Mouse (Mus musculus): ENCODE measurements around the gene Zbtb20. TPM values are rescaled to one million over a fixed set of nuclear protein-coding genes. Genes with fewer than 3 reads are reported as not detected.

The Zbtb20 gene
- polyA plus RNA-seq, 1 experiment = 9.6 TPM

DNA sequence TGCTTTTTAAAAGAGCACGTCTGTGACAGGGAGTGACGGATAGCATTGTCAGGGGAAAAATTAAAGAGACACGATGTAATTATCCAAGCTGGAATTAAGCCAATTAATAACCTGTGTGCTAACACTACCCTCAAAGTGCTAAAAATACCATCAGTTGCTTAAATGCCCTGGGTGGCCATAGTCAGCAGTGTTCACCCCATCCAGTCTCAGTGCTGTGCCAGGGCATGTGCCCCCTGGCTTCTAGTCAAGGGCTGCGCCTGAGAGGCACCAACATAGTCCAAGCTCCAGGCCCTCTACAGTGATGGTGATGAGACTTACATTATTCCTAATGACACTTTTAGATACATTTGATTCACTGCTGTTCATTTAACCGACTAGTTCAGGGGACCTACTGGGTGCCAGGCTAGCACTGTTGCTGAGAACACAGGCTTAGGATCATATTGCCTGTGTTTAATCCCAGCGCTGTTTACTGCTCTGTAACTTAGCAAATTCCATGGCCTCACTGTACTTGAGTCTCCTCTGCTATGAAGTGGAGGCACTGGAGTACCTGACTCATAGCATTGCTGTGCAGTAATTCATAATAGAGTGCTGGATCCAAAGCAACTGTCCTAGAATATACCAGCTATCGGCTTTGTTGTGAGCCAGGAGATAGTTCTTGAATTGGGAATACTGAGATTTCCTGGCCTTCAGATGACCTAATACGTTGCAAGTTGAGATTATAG lies 624.6 kb downstream of the Zbtb20 start:
- Histone ChIP-seq H3K27me3 (ENCODE audit: control insufficient read depth, insufficient read depth, low read length) (no peaks in the 10 kb centered on the region; the same call in 1 of the 2 replicates), H3K4me1 (ENCODE audit: control insufficient read depth, insufficient read depth, insufficient read length, low read length) (no peaks in the 10 kb centered on the region), H3K36me3 (ENCODE audit: control insufficient read depth, insufficient read depth, low read length) (no peaks in the 10 kb centered on the region), H3K27ac (ENCODE audit: insufficient read depth, low read depth, low read length) (no peak overlapping the region), H3K4me3 (ENCODE audit: low read depth, low read length) (no peak overlapping the region)
- 79% methylated on average over 8 of the region's 8 CpGs for WGBS
- TF ChIP-seq POLR2A (IDR thresholded peaks at IDR 0.05; ENCODE audit: low read depth, low read length) = no peak
- TF ChIP-seq CTCF (IDR thresholded peaks at IDR 0.05; ENCODE audit: extremely low read depth, insufficient read length, insufficient replicate concordance, low read depth, low read length) = no peak

DNA sequence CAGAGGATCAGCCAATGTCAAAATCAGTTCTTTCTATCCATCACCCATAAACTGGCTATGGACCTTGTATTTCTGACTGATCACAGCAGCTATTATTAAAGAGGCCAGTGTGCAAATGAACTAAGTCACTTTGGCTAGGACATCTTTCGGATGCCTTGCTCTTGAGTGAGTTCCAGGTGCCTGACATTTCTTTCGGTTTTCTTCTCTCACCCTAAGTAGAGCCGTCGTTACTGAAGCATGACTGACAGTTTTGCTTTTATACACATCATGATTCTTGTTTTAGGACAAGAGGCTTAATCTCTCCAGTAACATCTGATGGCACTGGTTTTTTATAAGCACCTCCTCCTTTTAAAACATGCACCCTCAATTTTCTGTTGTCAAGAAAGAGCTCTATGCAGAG lies 625.6 kb downstream of the Zbtb20 start:
- TF ChIP-seq CTCF (IDR thresholded peaks at IDR 0.05; ENCODE audit: extremely low read depth, insufficient read length, insufficient replicate concordance, low read depth, low read length) = no peak
- TF ChIP-seq POLR2A (IDR thresholded peaks at IDR 0.05; ENCODE audit: low read depth, low read length) = no peak
- Histone ChIP-seq H3K27me3 (ENCODE audit: control insufficient read depth, insufficient read depth, low read length) (no peaks in the 10 kb centered on the region; the same call in 1 of the 2 replicates), H3K27ac (ENCODE audit: insufficient read depth, low read depth, low read length) (no peak overlapping the region), H3K36me3 (ENCODE audit: control insufficient read depth, insufficient read depth, low read length) (no peaks in the 10 kb centered on the region), H3K4me1 (ENCODE audit: control insufficient read depth, insufficient read depth, insufficient read length, low read length) (no peaks in the 10 kb centered on the region), H3K4me3 (ENCODE audit: low read depth, low read length) (no peak overlapping the region)
- WGBS = 78% methylated on average over 4 of the region's 4 CpGs

DNA sequence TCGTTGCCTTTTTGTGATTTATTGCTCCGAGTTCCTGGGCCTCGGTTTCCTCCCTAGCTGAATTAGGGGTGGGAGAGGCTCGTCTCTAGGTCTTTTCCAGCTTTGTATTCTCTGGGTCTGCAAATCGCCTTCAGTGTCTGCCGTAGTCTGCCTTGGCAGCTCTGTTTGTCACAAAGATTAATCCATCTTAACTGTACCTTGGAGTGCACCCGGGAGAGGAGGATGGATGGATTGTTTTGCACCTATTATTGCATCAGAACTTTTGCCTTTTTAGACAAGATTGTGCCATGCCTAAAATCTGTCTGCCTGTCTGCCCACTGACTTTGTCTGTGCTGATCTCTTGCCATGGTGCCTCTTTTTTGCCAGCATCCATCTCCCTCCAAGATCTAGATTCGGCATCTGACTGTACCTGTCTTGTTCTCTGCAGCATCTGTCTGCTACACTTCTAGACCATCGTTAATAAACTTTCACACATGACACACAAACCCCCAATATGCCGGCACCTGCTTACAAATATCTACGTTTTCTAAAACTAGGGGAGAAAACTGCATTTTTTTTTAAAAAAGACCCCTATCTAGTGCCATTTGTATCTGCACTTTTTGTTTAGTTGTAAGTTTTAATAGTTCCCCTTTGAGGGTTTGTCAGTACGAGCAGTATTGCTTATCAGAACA lies 626.8 kb downstream of the Zbtb20 start:
- no peak overlapping the region for H3K4me3 ChIP-seq (ENCODE audit: low read depth, low read length)
- peaks cover 2% of the 10 kb centered on the region; the same call in 1 of the 2 replicates for H3K4me1 ChIP-seq (ENCODE audit: control insufficient read depth, insufficient read depth, insufficient read length, low read length)
- TF ChIP-seq POLR2A (IDR thresholded peaks at IDR 0.05; ENCODE audit: low read depth, low read length) (no peak), CTCF (IDR thresholded peaks at IDR 0.05; ENCODE audit: extremely low read depth, insufficient read length, insufficient replicate concordance, low read depth, low read length) (no peak)
- no peak overlapping the region for H3K27ac ChIP-seq (ENCODE audit: insufficient read depth, low read depth, low read length)
- no peaks in the 10 kb centered on the region; the same call in 1 of the 2 replicates for H3K27me3 ChIP-seq (ENCODE audit: control insufficient read depth, insufficient read depth, low read length)
- WGBS = 68% methylated on average over 12 of the region's 12 CpGs
- H3K36me3 ChIP-seq (ENCODE audit: control insufficient read depth, insufficient read depth, low read length) = no peaks in the 10 kb centered on the region

DNA sequence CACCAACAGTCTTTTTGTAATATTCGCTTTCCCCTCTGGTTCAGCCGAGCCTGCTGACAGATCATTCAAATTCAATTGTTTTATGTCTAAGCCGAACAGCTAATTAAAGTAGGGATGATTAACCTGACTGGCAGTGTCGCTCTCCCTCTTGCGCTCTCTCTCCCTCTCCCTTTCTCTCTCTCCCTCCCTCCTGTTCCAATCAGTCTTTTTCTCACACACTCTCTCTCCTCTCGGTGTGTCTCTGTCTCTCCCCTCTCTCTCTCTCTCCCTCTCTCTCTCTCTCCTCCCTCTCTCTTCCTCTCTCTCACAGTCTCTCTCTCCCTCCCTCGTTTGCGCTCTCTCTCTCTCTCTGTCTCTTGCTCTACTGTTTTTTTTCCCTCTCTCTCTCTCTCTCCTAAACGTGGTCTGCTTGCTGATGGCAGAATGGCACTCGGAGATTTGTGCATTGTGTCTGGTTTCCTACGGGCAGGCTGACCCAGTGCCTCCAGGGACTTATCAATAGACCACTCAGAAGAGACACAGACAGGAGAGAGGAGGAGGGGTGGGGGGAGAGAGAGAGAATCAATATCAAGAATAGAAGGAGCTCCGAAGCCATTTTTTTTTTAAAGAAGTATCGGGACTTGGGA lies 627.4 kb downstream of the Zbtb20 start:
- TF ChIP-seq POLR2A (IDR thresholded peaks at IDR 0.05; ENCODE audit: low read depth, low read length) (no peak), CTCF (IDR thresholded peaks at IDR 0.05; ENCODE audit: extremely low read depth, insufficient read length, insufficient replicate concordance, low read depth, low read length) (no peak)
- H3K4me1 ChIP-seq (ENCODE audit: control insufficient read depth, insufficient read depth, insufficient read length, low read length) = peaks cover 2% of the 10 kb centered on the region; the same call in 1 of the 2 replicates
- no peaks in the 10 kb centered on the region; the same call in 1 of the 2 replicates for H3K27me3 ChIP-seq (ENCODE audit: control insufficient read depth, insufficient read depth, low read length)
- peak overlapping the region; percentile 20 for H3K4me3 ChIP-seq (ENCODE audit: low read depth, low read length)
- H3K27ac ChIP-seq (ENCODE audit: insufficient read depth, low read depth, low read length) = peak overlapping the region; percentile 46; the same call in 1 of the 2 replicates
- WGBS = 12% methylated on average over 13 of the region's 13 CpGs
- H3K36me3 ChIP-seq (ENCODE audit: control insufficient read depth, insufficient read depth, low read length) = no peaks in the 10 kb centered on the region

DNA sequence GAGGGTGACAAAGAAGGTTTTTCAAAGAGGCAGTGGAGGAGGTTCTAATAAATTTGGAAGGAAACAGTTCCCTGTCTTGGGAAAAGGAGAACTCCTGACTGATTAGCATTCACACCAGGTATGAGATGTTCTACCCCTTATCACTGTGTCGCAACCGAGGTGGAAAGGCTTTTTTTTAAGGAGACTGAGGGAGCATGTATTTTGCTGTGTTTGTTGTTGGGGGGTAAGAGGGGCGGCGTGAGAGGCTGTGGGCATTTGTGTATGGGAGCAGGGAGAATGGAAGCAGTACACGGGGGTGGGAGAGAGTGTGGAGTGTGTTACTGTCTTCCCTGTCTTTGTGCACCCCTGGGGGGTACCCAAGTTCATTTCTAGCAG lies 627.9 kb downstream of the Zbtb20 start:
- Histone ChIP-seq H3K36me3 (ENCODE audit: control insufficient read depth, insufficient read depth, low read length) (no peaks in the 10 kb centered on the region), H3K27me3 (ENCODE audit: control insufficient read depth, insufficient read depth, low read length) (no peaks in the 10 kb centered on the region; the same call in 1 of the 2 replicates), H3K4me1 (ENCODE audit: control insufficient read depth, insufficient read depth, insufficient read length, low read length) (peaks cover 2% of the 10 kb centered on the region; the same call in 1 of the 2 replicates), H3K27ac (ENCODE audit: insufficient read depth, low read depth, low read length) (no peak overlapping the region), H3K4me3 (ENCODE audit: low read depth, low read length) (peak overlapping the region; percentile 30)
- TF ChIP-seq POLR2A (IDR thresholded peaks at IDR 0.05; ENCODE audit: low read depth, low read length) = no peak
- TF ChIP-seq CTCF (IDR thresholded peaks at IDR 0.05; ENCODE audit: extremely low read depth, insufficient read length, insufficient replicate concordance, low read depth, low read length) = no peak
- WGBS = 2% methylated on average over 5 of the region's 5 CpGs

DNA sequence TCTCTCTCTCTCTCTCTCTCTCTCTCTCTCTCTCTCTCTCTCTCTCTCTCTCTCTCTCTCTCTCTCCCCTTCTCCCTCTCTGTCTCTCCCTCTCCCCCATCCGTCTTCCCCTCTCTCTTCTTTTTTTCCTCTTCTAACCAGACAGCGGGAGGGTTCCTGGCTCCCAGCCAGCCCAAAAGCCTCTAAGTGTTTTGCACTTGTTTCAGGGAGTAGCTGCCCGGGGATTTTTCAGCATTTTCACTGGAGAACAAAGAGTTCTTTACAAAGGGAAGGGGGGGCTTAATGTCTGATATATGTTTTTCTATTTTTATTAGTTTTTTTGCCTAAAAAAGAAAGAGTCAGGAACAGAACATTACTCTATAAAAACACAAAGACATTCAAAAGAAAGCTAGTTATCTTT lies 628.5 kb downstream of the Zbtb20 start:
- no peak overlapping the region for H3K4me3 ChIP-seq (ENCODE audit: low read depth, low read length)
- TF ChIP-seq POLR2A (IDR thresholded peaks at IDR 0.05; ENCODE audit: low read depth, low read length) (no peak), CTCF (IDR thresholded peaks at IDR 0.05; ENCODE audit: extremely low read depth, insufficient read length, insufficient replicate concordance, low read depth, low read length) (no peak)
- WGBS = 2% methylated on average over 3 of the region's 3 CpGs
- H3K27me3 ChIP-seq (ENCODE audit: control insufficient read depth, insufficient read depth, low read length) = no peaks in the 10 kb centered on the region; the same call in 1 of the 2 replicates
- H3K36me3 ChIP-seq (ENCODE audit: control insufficient read depth, insufficient read depth, low read length) = no peaks in the 10 kb centered on the region
- no peak overlapping the region for H3K27ac ChIP-seq (ENCODE audit: insufficient read depth, low read depth, low read length)
- H3K4me1 ChIP-seq (ENCODE audit: control insufficient read depth, insufficient read depth, insufficient read length, low read length) = peaks cover 2% of the 10 kb centered on the region; the same call in 1 of the 2 replicates

DNA sequence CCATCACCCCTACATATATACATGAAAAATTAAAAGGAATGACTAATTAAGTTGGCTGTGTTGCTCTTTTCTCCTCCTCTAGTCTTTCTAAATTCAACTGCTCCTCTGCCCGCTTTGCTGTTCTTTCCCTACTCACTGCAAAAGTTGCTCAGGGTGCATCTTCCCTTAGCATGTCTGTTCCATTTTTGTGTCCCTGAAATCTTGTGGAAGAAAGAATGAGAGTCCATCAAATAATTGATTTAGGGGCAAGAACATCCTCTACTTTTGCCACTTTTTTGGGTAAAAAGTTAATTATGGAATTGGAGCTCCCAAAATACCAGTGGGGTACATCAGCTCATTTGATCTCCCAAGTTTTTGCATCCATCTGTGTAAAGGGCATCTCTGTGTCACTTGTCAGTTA lies 628.9 kb downstream of the Zbtb20 start:
- H3K27me3 ChIP-seq (ENCODE audit: control insufficient read depth, insufficient read depth, low read length) = no peaks in the 10 kb centered on the region; the same call in 1 of the 2 replicates
- peaks cover 2% of the 10 kb centered on the region; the same call in 1 of the 2 replicates for H3K4me1 ChIP-seq (ENCODE audit: control insufficient read depth, insufficient read depth, insufficient read length, low read length)
- no peak for TF ChIP-seq CTCF (IDR thresholded peaks at IDR 0.05; ENCODE audit: extremely low read depth, insufficient read length, insufficient replicate concordance, low read depth, low read length)
- no peak for TF ChIP-seq POLR2A (IDR thresholded peaks at IDR 0.05; ENCODE audit: low read depth, low read length)
- 81% methylated on average over 1 of the region's 1 CpGs for WGBS
- H3K4me3 ChIP-seq (ENCODE audit: low read depth, low read length) = no peak overlapping the region
- no peaks in the 10 kb centered on the region for H3K36me3 ChIP-seq (ENCODE audit: control insufficient read depth, insufficient read depth, low read length)
- H3K27ac ChIP-seq (ENCODE audit: insufficient read depth, low read depth, low read length) = no peak overlapping the region

Measured in small intestine, adult 2 months (tissue).